Mouse (Mus musculus) heart, postnatal 10 days (tissue): ENCODE measurements at regions not wholly inside any gene's neighbourhood (a gene's known extent, or its start where the extent isn't known, plus 50 kb on each side); places are given as distances from the start of the nearest gene placed in this dataset.
"Not testable (repeated sequence)": the region's sequence is repeated elsewhere in the genome, so short reads cannot be mapped to it uniquely, and the experiment has no call there.

Experiments
- DNase-seq, 2 experiments: peaks; one replicate each; pipeline ENCODE4 v3.0.0; 2021
- intact Hi-C: fragments of 180-260 bp; cut with DNase I; formaldehyde crosslinking; loops from one replicate; pipeline ENCODE4 v1.15.1; 2025

- intact Hi-C loops = no loop called here
- no peak for DNase-seq
Measured at GRCm38 (mm10) chr10:70866737-70867136, 211.0 kb upstream of the Phyhipl start.

DNA sequence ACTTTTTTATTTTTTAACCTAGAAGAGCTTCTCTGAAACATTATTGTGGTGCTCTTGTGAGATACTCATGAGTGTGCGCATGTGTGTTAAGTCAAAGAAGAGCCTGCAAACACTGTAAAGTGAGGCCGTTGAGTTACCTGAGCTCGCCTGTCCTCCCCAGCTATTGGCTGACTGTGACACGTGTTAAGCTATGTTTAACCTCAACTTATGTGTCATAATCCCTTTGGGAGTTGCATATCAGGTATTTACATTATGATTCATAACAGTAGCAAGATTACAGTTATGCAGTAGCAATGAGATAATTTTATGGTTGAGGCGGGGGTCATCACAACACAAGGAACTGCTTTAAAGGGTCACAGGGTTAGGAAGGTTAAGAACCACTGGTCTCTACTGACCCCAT lies 208.9 kb upstream of the Phyhipl start:
- intact Hi-C loops = no loop called here
- no peak for DNase-seq

DNA sequence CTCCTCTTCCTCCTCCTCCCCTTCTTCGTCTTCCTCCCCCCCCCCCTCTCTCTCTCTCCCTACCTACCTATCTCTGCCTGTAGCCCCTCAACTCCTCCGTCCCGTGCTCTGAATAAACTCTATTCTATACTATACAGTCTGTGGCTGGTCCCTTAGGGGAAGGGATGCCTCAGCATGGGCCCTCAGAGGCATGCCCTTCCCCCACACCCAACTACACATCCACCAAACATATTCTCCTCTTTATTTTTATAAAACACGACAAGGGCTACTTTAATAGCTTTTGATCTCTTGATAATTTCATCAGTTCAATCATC lies 206.2 kb upstream of the Phyhipl start:
- no peak for DNase-seq
- intact Hi-C loops = no loop called here

DNA sequence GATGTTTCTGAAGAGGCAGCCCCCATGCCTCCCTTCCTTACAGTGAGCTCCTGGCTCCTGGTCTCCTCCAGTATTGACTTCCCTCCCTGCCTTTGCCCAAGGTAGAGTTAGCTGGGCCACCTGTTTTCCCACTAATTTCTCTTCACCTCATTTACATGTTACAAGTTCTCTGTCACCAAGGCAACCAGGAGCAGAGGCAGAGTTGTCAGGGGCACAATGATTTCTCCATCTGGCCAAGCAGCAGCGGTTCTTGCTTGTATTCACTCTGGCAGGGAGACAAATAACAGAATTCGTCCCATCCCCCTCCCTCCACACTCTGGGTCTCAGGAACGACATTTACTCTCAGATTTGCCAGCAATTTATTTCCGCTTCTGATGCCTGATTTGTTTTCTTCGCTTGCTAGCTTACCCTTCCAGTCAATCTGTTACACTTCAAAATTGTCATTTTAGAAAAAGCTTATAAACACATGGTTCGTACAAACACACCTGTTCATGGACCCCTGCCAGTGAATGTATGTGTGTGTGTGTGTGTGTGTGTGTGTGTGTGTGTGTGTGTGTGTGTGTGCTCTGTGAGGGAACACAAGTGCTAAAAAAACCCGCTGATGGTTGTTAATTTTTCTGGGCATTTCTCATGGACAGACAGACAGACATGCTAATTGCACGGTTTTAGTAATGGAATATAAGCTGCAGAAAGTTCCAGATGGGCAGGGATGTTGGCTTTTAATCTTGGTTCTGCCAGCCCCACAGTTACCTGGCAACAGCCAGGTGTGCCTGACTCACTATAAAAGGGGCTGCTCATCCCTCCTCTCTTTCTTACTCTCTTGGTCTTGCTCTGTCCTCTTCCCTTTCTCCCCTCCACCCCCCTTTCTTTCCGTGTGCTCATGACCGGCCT lies 205.6 kb upstream of the Phyhipl start:
- no peak for DNase-seq
- intact Hi-C loops = no loop called here

GRCm38 (mm10) chr10:70857155-70857820 lies 201.5 kb upstream of the Phyhipl start:
- DNase-seq = no peak
- intact Hi-C loops = no loop called here

GRCm38 (mm10) chr10:70855948-70856347 lies 200.2 kb upstream of the Phyhipl start:
- DNase-seq = no peak
- intact Hi-C loops = no loop called here

DNA sequence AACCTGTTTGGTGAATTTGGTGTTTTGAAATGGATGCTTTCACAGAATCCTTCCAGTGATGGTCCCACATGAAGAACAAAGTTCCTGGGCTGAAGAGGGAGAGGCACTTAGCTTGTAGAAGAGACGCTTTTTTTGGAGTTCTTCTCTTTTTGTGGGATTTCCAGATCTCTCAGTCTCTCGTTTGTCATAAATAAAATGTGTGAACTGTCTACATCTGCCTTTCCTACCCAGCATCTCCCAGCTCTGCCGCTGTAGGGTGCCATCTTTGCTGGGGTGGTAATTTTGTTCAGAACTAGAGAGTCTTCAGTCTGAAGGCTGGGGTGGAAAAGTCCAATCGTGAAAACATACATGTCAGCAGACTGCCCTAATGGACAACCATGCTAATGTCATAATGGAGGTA lies 197.8 kb upstream of the Phyhipl start:
- intact Hi-C loops = no loop called here
- no peak for DNase-seq

GRCm38 (mm10) chr10:70848141-70848540 lies 192.4 kb upstream of the Phyhipl start:
- intact Hi-C loops = no loop called here

GRCm38 (mm10) chr10:70847341-70847882 lies 191.6 kb upstream of the Phyhipl start:
- intact Hi-C loops = no loop called here
- DNase-seq = no peak

More at GRCm38 (mm10) chr10:70848141-70848540, 192.4 kb upstream of the Phyhipl start:
- no peak for DNase-seq

- no peak for DNase-seq
- intact Hi-C loops = no loop called here
Measured at GRCm38 (mm10) chr10:70846281-70847168, 190.8 kb upstream of the Phyhipl start.

DNA sequence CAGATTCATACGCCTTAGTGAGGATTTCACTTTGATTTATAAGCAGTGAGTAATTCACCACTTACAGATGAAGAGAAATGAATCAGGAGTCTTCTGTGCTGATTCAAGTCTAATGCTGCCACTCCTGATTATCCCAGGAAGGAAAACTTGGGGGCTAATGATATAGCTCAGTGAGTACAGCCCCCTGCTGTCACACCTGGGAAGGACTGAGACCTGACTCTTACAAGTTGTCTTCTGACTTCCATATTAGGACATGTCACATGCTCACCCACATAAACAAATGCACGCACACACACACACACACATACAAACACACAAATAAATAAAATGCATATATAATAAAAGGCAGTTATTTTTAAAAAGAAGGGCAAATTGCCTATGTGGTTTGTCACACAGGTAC lies 188.1 kb upstream of the Phyhipl start:
- DNase-seq = no peak
- intact Hi-C loops = no loop called here

GRCm38 (mm10) chr10:70842176-70842838 lies 186.5 kb upstream of the Phyhipl start:
- DNase-seq = no peak
- intact Hi-C loops = no loop called here

DNA sequence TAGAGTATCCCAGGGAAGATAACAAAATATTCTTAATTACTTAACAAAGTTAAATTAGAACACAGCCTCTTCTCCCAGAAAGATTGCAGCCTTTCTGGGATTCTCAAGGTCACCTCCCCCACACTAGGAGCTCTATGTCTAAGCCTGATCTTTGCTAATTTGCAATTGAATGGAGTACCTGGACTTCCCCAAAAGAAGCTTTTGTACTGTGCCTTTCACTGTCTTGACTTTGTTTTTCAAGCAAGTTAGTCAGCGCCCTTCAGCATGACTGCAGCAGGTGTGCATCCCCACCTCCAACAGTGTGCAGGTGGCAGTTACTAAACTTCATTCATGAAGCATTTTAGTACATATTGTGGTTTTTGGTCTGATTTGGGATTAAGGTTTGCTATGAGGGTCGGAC lies 185.4 kb upstream of the Phyhipl start:
- DNase-seq, intact Hi-C loops: not testable (repeated sequence)

- intact Hi-C loops = no loop called here
- DNase-seq = no peak
Measured at GRCm38 (mm10) chr10:70838147-70838546, 182.4 kb upstream of the Phyhipl start.

- no peak for DNase-seq
- intact Hi-C loops = no loop called here
Measured at GRCm38 (mm10) chr10:70837326-70837725, 181.6 kb upstream of the Phyhipl start.

DNA sequence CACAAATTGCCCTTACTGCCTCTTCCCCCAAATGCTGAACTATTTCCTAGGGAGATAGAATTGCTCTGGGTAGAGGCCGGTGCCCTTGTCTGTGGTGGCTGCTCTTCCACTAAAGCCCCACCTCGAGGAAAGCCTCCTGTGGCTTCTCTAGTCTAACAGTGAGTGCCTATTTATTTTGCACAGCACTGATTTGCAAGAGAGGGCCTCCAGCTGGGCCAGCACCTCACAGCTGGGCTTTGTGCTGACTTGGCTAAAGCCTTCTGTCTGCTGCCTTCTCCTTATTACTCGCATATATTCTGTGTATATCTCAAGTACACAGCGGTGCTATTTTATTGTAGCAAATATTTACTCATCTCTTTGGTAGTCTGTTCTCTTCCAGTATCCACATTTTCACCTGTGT lies 176.9 kb upstream of the Phyhipl start:
- intact Hi-C loops = no loop called here
- no peak for DNase-seq

GRCm38 (mm10) chr10:70828217-70828616 lies 172.5 kb upstream of the Phyhipl start:
- no peak for DNase-seq
- intact Hi-C loops = no loop called here

DNA sequence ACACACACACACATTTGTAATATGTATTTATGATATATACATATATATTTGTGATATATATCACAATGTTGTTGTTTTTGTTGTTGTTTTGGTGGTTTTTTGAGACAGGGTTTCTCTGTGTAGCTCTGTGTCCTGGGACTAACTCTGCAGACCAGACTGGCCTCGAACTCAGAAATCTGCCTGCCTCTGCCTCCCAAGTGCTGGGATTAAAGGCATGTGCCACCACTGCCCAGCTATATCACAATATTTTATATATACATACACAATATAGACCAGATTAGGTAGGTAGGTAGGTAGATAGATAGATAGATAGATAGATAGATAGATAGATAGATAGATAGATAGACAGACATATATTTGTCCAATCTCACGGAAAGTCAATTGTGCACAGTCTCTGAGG lies 171.8 kb upstream of the Phyhipl start:
- DNase-seq, intact Hi-C loops: not testable (repeated sequence)

- intact Hi-C loops = no loop called here
- DNase-seq = no peak
Measured at GRCm38 (mm10) chr10:70826706-70827105, 170.9 kb upstream of the Phyhipl start.

- intact Hi-C loops = no loop called here
- DNase-seq = no peak
Measured at GRCm38 (mm10) chr10:70825451-70825850, 169.7 kb upstream of the Phyhipl start.
